Mouse (Mus musculus) ES-Bruce4 (cell line): ENCODE measurements at regions not wholly inside any gene's neighbourhood (a gene's known extent, or its start where the extent isn't known, plus 50 kb on each side); places are given as distances from the start of the nearest gene placed in this dataset.
A peak's percentile ranks its signal among the peaks of the same experiment; 100 is the strongest.

Experiments
- H3K27ac ChIP-seq: 2 replicates; pipeline ENCODE4 v1.5.1; 2012; ENCODE audit warnings: low read length, inconsistent platforms; ENCODE audit not compliant: insufficient read depth
- H3K27me3 ChIP-seq: 2 replicates; pipeline ENCODE4 v1.6.1; 2012; ENCODE audit warnings: mild to moderate bottlenecking, low read length, inconsistent platforms; ENCODE audit not compliant: control insufficient read depth, poor library complexity, insufficient read depth, severe bottlenecking
- H3K36me3 ChIP-seq: 2 replicates; pipeline ENCODE4 v1.6.1; 2012; ENCODE audit warnings: inconsistent platforms, mild to moderate bottlenecking, low read length, moderate library complexity; ENCODE audit not compliant: control insufficient read depth, poor library complexity, insufficient read depth, severe bottlenecking
- H3K4me1 ChIP-seq: one replicate; pipeline ENCODE4 v1.8.1; 2011; ENCODE audit warnings: low read length; ENCODE audit not compliant: control insufficient read depth, insufficient read depth
- H3K4me3 ChIP-seq: 2 replicates; pipeline ENCODE4 v1.5.1; 2011; ENCODE audit warnings: low read depth, mild to moderate bottlenecking, low read length
- H3K9ac ChIP-seq: 2 replicates; pipeline ENCODE4 v1.6.1; 2012; ENCODE audit warnings: low read depth, mild to moderate bottlenecking, inconsistent platforms; ENCODE audit not compliant: poor library complexity, severe bottlenecking
- H3K9me3 ChIP-seq: replicated peaks from 2 replicates; pipeline ENCODE4 v1.6.1; 2012; ENCODE audit warnings: mild to moderate bottlenecking, low read length, inconsistent platforms; ENCODE audit not compliant: control insufficient read depth, poor library complexity, insufficient read depth, severe bottlenecking
- CTCF ChIP-seq: IDR thresholded peaks from one replicate; pipeline ENCODE4 v1.8.1; 2011; ENCODE audit warnings: low read depth, low read length
- EP300 ChIP-seq: IDR thresholded peaks from 2 replicates; pipeline ENCODE4 v1.6.1; 2011; ENCODE audit warnings: low read depth, low read length; ENCODE audit not compliant: insufficient read depth
- POLR2A ChIP-seq: IDR thresholded peaks from one replicate; pipeline ENCODE4 v1.8.1; 2011; ENCODE audit warnings: low read length; ENCODE audit not compliant: insufficient read depth

DNA sequence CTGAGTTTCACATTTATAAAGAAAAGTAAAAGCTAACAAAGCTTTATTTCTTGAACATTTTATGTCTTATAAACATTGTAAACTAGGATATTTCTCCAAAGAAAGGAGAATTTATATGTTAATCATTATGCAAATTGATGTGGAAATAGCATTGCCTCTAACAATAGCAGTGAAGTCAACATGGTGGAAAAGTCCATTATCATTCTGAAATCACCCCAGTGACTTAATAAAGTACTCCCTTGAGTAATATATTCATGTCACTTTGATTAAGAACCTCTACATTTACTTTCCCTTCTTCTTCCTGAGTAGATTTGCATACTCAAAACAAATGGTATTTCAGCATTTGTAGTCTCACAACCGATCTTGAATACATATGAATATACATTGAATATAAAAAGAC, 676.7 kb upstream of the Edil3 start:
- H3K27me3 ChIP-seq: no peaks in the 10 kb centered on the region
- H3K27ac ChIP-seq: no peak overlapping the region
- H3K9me3 ChIP-seq: no peaks in the 10 kb centered on the region
- H3K9ac ChIP-seq: no peak overlapping the region
- H3K4me1 ChIP-seq: no peaks in the 10 kb centered on the region
- no peaks in the 10 kb centered on the region for H3K36me3 ChIP-seq
- TF ChIP-seq EP300 (no peak), CTCF (no peak), POLR2A (no peak)
- H3K4me3 ChIP-seq: no peak overlapping the region

DNA sequence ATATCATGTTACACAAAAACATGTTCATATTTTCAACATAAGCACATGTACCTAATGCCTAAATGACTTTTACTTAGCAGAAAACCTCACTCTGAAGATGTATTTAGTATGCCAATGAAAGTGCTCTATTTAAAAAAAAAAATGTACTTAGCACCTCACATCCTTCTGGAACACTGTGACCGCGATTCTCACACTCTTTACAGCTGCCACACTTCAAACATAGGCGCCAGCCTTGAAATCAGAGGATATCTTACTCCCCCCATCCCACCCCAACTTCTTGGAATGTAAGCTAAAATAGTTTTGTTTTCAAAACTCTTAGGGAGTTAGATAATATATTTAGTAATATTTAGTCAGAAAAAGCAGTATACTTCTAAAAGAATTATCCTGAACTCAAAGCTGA, 634.7 kb upstream of the Edil3 start:
- no peaks in the 10 kb centered on the region for H3K36me3 ChIP-seq
- no peaks in the 10 kb centered on the region for H3K27me3 ChIP-seq
- no peak overlapping the region for H3K4me3 ChIP-seq
- no peak overlapping the region for H3K27ac ChIP-seq
- H3K9me3 ChIP-seq: no peaks in the 10 kb centered on the region
- H3K4me1 ChIP-seq: no peaks in the 10 kb centered on the region
- no peak overlapping the region for H3K9ac ChIP-seq
- TF ChIP-seq EP300: no peak
- TF ChIP-seq CTCF: no peak

DNA sequence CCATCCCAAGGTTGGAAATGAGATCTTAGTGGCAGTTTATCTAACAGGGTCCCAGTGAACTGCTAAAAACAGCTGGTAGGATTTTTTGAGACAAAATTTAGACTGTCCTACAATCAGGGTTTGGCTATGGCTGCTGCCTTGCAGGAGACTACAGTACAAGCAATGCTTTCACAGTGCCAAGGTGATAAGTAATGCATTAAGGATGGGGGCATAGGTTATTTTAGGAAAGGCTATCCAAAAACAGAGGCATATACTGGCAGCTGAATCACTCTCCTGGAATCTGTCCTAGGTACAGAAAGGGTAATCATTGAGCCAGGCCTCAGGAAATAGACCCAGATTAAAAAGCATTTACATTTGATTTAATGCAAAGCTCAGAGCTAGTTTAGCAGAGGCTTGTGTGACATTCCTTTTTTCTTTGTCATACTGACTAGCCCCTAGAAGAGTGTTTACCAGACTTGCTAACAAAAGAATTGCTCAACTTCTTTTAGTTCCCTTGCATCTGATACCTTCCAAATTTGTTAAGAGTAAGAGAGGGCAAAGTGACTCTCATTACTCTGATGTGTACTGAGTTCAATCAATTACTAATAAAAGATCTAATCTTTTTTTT, 619.5 kb upstream of the Edil3 start:
- H3K27ac ChIP-seq: peak overlapping the region; percentile 44; the same call in 1 of the 2 replicates
- peaks cover 21% of the 10 kb centered on the region for H3K9me3 ChIP-seq
- no peak overlapping the region for H3K4me3 ChIP-seq
- TF ChIP-seq POLR2A (no peak), CTCF (no peak), EP300 (no peak)
- H3K36me3 ChIP-seq: no peaks in the 10 kb centered on the region
- no peaks in the 10 kb centered on the region for H3K4me1 ChIP-seq
- no peaks in the 10 kb centered on the region for H3K27me3 ChIP-seq
- H3K9ac ChIP-seq: no peak overlapping the region

DNA sequence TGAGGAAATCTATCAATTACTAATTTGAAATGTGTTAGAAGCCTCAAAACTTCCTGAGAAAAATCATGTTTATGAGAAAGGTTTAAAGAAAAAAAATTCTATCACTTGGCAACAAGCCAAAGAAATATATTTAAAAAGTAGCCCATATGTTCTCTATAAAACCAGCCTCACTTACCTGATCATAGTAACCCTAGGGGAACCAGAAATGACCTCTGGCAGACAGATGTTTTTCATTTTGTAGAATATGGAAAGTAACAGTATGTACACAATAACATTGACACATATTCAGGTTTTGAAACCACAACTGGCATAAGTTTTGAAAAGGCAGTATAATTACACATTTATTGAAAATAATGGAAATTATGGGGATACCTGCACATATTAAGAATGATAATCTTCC, 580.8 kb upstream of the Edil3 start:
- Histone ChIP-seq H3K36me3 (no peaks in the 10 kb centered on the region), H3K4me3 (no peak overlapping the region), H3K9me3 (no peaks in the 10 kb centered on the region), H3K27me3 (no peaks in the 10 kb centered on the region), H3K4me1 (no peaks in the 10 kb centered on the region), H3K27ac (no peak overlapping the region), H3K9ac (no peak overlapping the region)
- TF ChIP-seq CTCF: no peak
- TF ChIP-seq EP300: no peak
- TF ChIP-seq POLR2A: no peak
